Mouse (Mus musculus) liver, embryonic 15.5 days (tissue): ENCODE data around the gene Hnrnpl. TPM values are rescaled to one million over a fixed set of nuclear protein-coding genes. Genes with fewer than 3 reads are reported as not detected.

Experiments
- ATAC-seq: fragments of 200-750 bp; cut with Nextera tagmentation; 2 replicates; pipeline ENCODE4 v1.8.0; 2017; ENCODE audit warnings: moderate number of reproducible peaks, mild to moderate bottlenecking, moderate library complexity; ENCODE audit not compliant: insufficient read depth
- H3K27ac ChIP-seq: fragments of 300-500 bp; sonication (generic); replicated peaks from 2 replicates; pipeline ENCODE4 v1.5.1; 2015; ENCODE audit warnings: mild to moderate bottlenecking, inconsistent platforms
- H3K27me3 ChIP-seq: fragments of 300-500 bp; sonication (generic); 2 replicates; pipeline ENCODE4 v1.6.1; 2015; ENCODE audit warnings: mild to moderate bottlenecking, inconsistent platforms
- H3K36me3 ChIP-seq: fragments of 300-500 bp; sonication (generic); replicated peaks from 2 replicates; pipeline ENCODE4 v1.6.1; 2015; ENCODE audit warnings: moderate library complexity, mild to moderate bottlenecking, inconsistent platforms
- H3K4me1 ChIP-seq: fragments of 300-500 bp; sonication (generic); replicated peaks from 2 replicates; pipeline ENCODE4 v1.6.1; 2015; ENCODE audit warnings: inconsistent platforms
- H3K4me2 ChIP-seq: fragments of 300-500 bp; sonication (generic); 2 replicates; pipeline ENCODE4 v1.6.1; 2015; ENCODE audit warnings: moderate library complexity, mild to moderate bottlenecking, inconsistent platforms
- H3K4me3 ChIP-seq: fragments of 300-500 bp; sonication (generic); replicated peaks from 2 replicates; pipeline ENCODE4 v1.5.1; 2015; ENCODE audit warnings: mild to moderate bottlenecking, inconsistent platforms
- H3K9ac ChIP-seq: fragments of 300-500 bp; sonication (generic); 2 replicates; pipeline ENCODE4 v1.6.1; 2015; ENCODE audit warnings: moderate library complexity, mild to moderate bottlenecking, inconsistent platforms
- H3K9me3 ChIP-seq: fragments of 300-500 bp; sonication (generic); replicated peaks from 2 replicates; pipeline ENCODE4 v1.6.1; 2016; ENCODE audit warnings: inconsistent platforms
- WGBS: fragments of 180-500 bp; shearing (Covaris S2); methylation state at CpG from one replicate; pipeline ENCODE4 v1.1.7; 2015; ENCODE audit warnings: mixed read lengths; ENCODE audit not compliant: insufficient replicate concordance; 5-methylcytosine and 5-hydroxymethylcytosine counted together
- polyA plus RNA-seq: library from polyadenylated mRNA; unstranded; fragments of >200 nt; fragmentation: Nextera tagmentation; extraction: Ambion mirVana; gene quantifications from 2 replicates; pipeline ENCODE4 v1.2.1, GENCODE M21; 2015

Gene Hnrnpl
- polyA plus RNA-seq, 1 experiment from 2014 or later = 86.9 TPM

- no peak for ATAC-seq
- no peak overlapping the region for H3K9ac ChIP-seq
- 72% methylated on average over 3 of the region's 3 CpGs for WGBS
Measured at GRCm38 (mm10) chr7:28773163-28773562, 35.2 kb upstream of the Hnrnpl start.

GRCm38 (mm10) chr7:28774164-28774563 lies 34.2 kb upstream of the Hnrnpl start:
- H3K27me3 ChIP-seq = no peaks in the 10 kb centered on the region
- H3K4me3 ChIP-seq = no peak overlapping the region
- no peak overlapping the region for H3K9ac ChIP-seq
- no peak for ATAC-seq
- no peak overlapping the region for H3K4me2 ChIP-seq
- peaks cover 22% of the 10 kb centered on the region for H3K4me1 ChIP-seq
- no peaks in the 10 kb centered on the region for H3K36me3 ChIP-seq
- 73% methylated on average over 12 of the region's 12 CpGs for WGBS
- no peak overlapping the region for H3K27ac ChIP-seq
- no peaks in the 10 kb centered on the region for H3K9me3 ChIP-seq

More at GRCm38 (mm10) chr7:28773163-28773562, 35.2 kb upstream of the Hnrnpl start:
- no peaks in the 10 kb centered on the region for H3K36me3 ChIP-seq
- H3K27ac ChIP-seq = no peak overlapping the region
- H3K27me3 ChIP-seq = no peaks in the 10 kb centered on the region
- H3K9me3 ChIP-seq = no peaks in the 10 kb centered on the region
- no peak overlapping the region for H3K4me2 ChIP-seq
- H3K4me3 ChIP-seq = no peak overlapping the region
- H3K4me1 ChIP-seq = peaks cover 27% of the 10 kb centered on the region

- Histone ChIP-seq H3K4me2 (no peak overlapping the region), H3K36me3 (no peaks in the 10 kb centered on the region), H3K27me3 (no peaks in the 10 kb centered on the region), H3K27ac (no peak overlapping the region), H3K9ac (no peak overlapping the region), H3K9me3 (no peaks in the 10 kb centered on the region), H3K4me3 (no peak overlapping the region), H3K4me1 (peaks cover 16% of the 10 kb centered on the region)
- 75% methylated on average over 7 of the region's 7 CpGs for WGBS
- ATAC-seq = no peak
Measured at GRCm38 (mm10) chr7:28775129-28775528, 33.2 kb upstream of the Hnrnpl start.

GRCm38 (mm10) chr7:28778825-28779224 lies 29.5 kb upstream of the Hnrnpl start:
- Histone ChIP-seq H3K27ac (no peak overlapping the region), H3K4me2 (no peak overlapping the region), H3K4me1 (peaks cover 18% of the 10 kb centered on the region), H3K27me3 (no peaks in the 10 kb centered on the region), H3K4me3 (no peak overlapping the region), H3K36me3 (0 out of 2 replicates have a peak, but pooled peaks cover 4% of the 10 kb centered on the region), H3K9ac (no peak overlapping the region), H3K9me3 (no peaks in the 10 kb centered on the region)
- WGBS = 77% methylated on average over 9 of the region's 9 CpGs
- ATAC-seq = no peak

DNA sequence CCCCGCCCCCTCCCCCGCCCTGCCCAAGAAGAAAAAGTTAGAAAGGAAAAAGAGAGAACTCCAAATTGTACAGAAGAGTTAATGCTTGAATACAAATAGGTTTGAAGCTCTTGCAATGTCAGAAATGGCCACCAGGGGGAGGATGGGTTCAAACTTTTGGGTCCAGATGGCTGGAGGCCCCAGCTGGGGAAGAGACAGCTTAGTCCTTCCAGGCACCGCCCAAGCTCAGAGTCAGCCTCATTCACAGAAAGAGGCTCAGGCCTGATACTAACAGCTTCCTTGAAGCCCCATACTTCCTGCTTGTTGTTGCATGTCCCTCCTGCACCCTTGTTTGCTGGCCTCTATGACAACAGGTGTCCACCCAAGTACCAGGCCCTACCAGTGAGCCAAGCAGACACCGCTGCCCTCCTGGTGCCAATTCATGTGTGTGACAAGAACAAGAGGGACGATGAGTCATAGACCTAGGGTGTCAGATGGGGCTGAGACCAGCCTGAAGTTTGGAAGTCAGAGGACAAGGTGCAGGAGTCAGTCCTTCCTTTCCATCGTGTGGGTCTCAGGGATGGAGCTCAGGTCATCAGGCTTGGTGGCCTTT lies 28.2 kb upstream of the Hnrnpl start:
- H3K9ac ChIP-seq = no peak overlapping the region
- no peaks in the 10 kb centered on the region for H3K27me3 ChIP-seq
- H3K4me3 ChIP-seq = no peak overlapping the region
- no peaks in the 10 kb centered on the region for H3K9me3 ChIP-seq
- H3K4me1 ChIP-seq = peaks cover 18% of the 10 kb centered on the region
- 0 out of 2 replicates have a peak, but pooled peaks cover 4% of the 10 kb centered on the region for H3K36me3 ChIP-seq
- H3K27ac ChIP-seq = peak overlapping the region; percentile 66; the same call in 1 of the 2 replicates
- WGBS = 38% methylated on average over 6 of the region's 6 CpGs
- peak; percentile 49; the same call in 1 of the 2 replicates for ATAC-seq
- H3K4me2 ChIP-seq = no peak overlapping the region

GRCm38 (mm10) chr7:28780857-28781256 lies 27.5 kb upstream of the Hnrnpl start:
- H3K4me2 ChIP-seq = no peak overlapping the region
- no peaks in the 10 kb centered on the region for H3K9me3 ChIP-seq
- WGBS = 40% methylated on average over 7 of the region's 7 CpGs
- no peak for ATAC-seq
- H3K27ac ChIP-seq = 0 out of 2 replicates have a peak overlapping the region, but pooled peaks have one; percentile 30
- H3K4me3 ChIP-seq = no peak overlapping the region
- no peak overlapping the region for H3K9ac ChIP-seq
- H3K36me3 ChIP-seq = 0 out of 2 replicates have a peak, but pooled peaks cover 4% of the 10 kb centered on the region
- H3K4me1 ChIP-seq = peaks cover 18% of the 10 kb centered on the region
- H3K27me3 ChIP-seq = no peaks in the 10 kb centered on the region

DNA sequence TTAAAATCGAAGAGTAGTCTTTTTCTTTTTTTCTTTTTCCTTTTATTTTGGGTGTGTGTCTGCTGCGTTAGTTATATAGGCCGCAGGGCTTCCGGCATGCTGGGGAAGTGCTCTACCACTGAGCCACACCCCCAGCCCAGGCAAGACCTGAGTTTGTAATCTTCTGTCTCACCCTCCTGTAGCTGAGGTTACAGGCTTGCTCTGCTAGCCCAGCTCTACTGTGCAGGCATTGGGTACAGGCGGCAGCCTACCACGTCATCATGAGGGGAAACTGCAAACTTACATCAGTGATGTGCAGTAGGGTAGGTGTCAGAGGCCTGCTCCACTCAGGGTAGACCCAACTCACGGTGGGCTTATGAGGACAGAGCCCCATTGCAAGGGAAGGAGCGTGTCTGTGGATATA lies 27.1 kb upstream of the Hnrnpl start:
- ATAC-seq = no peak
- Histone ChIP-seq H3K27ac (peak overlapping the region; percentile 14; the same call in 1 of the 2 replicates), H3K9me3 (no peaks in the 10 kb centered on the region), H3K9ac (no peak overlapping the region), H3K27me3 (no peaks in the 10 kb centered on the region), H3K4me1 (peaks cover 18% of the 10 kb centered on the region), H3K4me2 (no peak overlapping the region), H3K4me3 (no peak overlapping the region), H3K36me3 (0 out of 2 replicates have a peak, but pooled peaks cover 4% of the 10 kb centered on the region)
- 66% methylated on average over 8 of the region's 8 CpGs for WGBS

- H3K27ac ChIP-seq = no peak overlapping the region
Measured at GRCm38 (mm10) chr7:28785161-28785560, 23.2 kb upstream of the Hnrnpl start.

DNA sequence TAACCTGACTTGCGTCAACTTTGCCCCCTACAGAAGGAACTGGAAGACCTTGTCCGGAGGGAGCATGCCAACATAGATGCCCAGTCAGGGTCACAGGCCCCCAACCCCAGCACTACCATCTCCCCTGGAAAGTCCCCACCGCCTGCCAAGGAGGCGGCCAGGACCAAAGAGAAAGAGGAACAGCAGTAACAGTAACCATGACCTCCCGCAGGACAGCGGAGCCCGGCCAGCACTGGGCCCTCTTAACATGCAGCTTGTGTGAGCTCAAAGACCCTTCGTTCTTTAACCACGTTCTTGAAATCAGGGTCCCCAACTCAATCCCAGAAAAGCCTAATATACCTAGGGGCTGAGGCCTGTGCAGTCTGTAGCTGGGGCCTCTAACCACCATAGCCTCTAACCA lies 20.5 kb upstream of the Hnrnpl start:
- Histone ChIP-seq H3K27me3 (no peaks in the 10 kb centered on the region), H3K9ac (no peak overlapping the region), H3K4me2 (no peak overlapping the region), H3K27ac (no peak overlapping the region), H3K4me3 (no peak overlapping the region), H3K36me3 (0 out of 2 replicates have a peak, but pooled peaks cover under 1% of the 10 kb centered on the region), H3K4me1 (peaks cover 13% of the 10 kb centered on the region), H3K9me3 (no peaks in the 10 kb centered on the region)
- no peak for ATAC-seq
- whole genome bisulfite sequencing = 75% methylated on average over 9 of the region's 9 CpGs

More at GRCm38 (mm10) chr7:28785161-28785560, 23.2 kb upstream of the Hnrnpl start:
- H3K9me3 ChIP-seq = no peaks in the 10 kb centered on the region
- H3K4me3 ChIP-seq = no peak overlapping the region
- ATAC-seq = no peak
- H3K4me1 ChIP-seq = peaks cover 18% of the 10 kb centered on the region
- no peak overlapping the region for H3K4me2 ChIP-seq
- WGBS = 56% methylated on average over 5 of the region's 5 CpGs
- no peaks in the 10 kb centered on the region for H3K27me3 ChIP-seq
- H3K36me3 ChIP-seq = 0 out of 2 replicates have a peak, but pooled peaks cover 4% of the 10 kb centered on the region
- H3K9ac ChIP-seq = no peak overlapping the region

- no peak for ATAC-seq
- H3K9ac ChIP-seq = peak within 1 kb of the TSS; percentile 15; the same call in 1 of the 2 replicates
- H3K4me3 ChIP-seq = peak within 1 kb of the TSS; percentile 36
- no peaks in the 10 kb centered on the region for H3K27me3 ChIP-seq
- no peaks in the 10 kb centered on the region for H3K9me3 ChIP-seq
- peaks cover 13% of the 10 kb centered on the region for H3K4me1 ChIP-seq
- no peaks in the 10 kb centered on the region for H3K36me3 ChIP-seq
- no peak within 1 kb of the TSS for H3K27ac ChIP-seq
- peak within 1 kb of the TSS; percentile 7; the same call in 1 of the 2 replicates for H3K4me2 ChIP-seq
- 34% methylated on average over 5 of the region's 5 CpGs for WGBS
Measured at GRCm38 (mm10) chr7:28788307-28789195, 19.8 kb upstream of the Hnrnpl start, which contains the start of gene Rinl. TSS of gene Rinl (plus strand) at chr7:28788969.

- no peaks in the 10 kb centered on the region for H3K36me3 ChIP-seq
- H3K27ac ChIP-seq = no peak overlapping the region
- H3K4me2 ChIP-seq = peak overlapping the region; percentile 7; the same call in 1 of the 2 replicates
- peak overlapping the region; percentile 36 for H3K4me3 ChIP-seq
- H3K9me3 ChIP-seq = no peaks in the 10 kb centered on the region
- 69% methylated on average over 3 of the region's 3 CpGs for WGBS
- peaks cover 13% of the 10 kb centered on the region for H3K4me1 ChIP-seq
- ATAC-seq = no peak
- peak overlapping the region; percentile 15; the same call in 1 of the 2 replicates for H3K9ac ChIP-seq
- H3K27me3 ChIP-seq = no peaks in the 10 kb centered on the region
Measured at GRCm38 (mm10) chr7:28789235-28789634, 19.1 kb upstream of the Hnrnpl start.
